Mouse (Mus musculus) lung, adult 2 months (tissue): ENCODE measurements around the gene Erich3. TPM values are rescaled to one million over a fixed set of nuclear protein-coding genes. Genes with fewer than 3 reads are reported as not detected.

Source experiments
- DNase-seq: peaks from one replicate; pipeline ENCODE4 v3.0.0; 2022
- H3K4me1 ChIP-seq: fragments of 200-500 bp; 2 replicates; pipeline ENCODE4 v1.6.1; 2011; ENCODE audit warnings: low read length; ENCODE audit not compliant: control insufficient read depth, insufficient read depth
- H3K4me3 ChIP-seq: fragments of 200-500 bp; replicated peaks from 2 replicates; pipeline ENCODE3; 2011; ENCODE audit warnings: low read depth, mild to moderate bottlenecking, control low read depth, low read length; ENCODE audit errors: extremely low read depth
- CTCF ChIP-seq: fragments of 200-500 bp; IDR thresholded peaks from 2 replicates; pipeline ENCODE4 v1.5.1; 2011; ENCODE audit warnings: mild to moderate bottlenecking, low read length, control low read depth; ENCODE audit not compliant: insufficient read depth
- POLR2A ChIP-seq: fragments of 200-500 bp; IDR thresholded peaks from 2 replicates; pipeline ENCODE4 v1.6.1; 2011; ENCODE audit warnings: low read depth, mild to moderate bottlenecking, control low read depth, low read length, borderline replicate concordance; ENCODE audit errors: extremely low read depth
- WGBS: fragments of 180-500 bp; shearing (Covaris S2); methylation state at CpG from one replicate; pipeline ENCODE4 v1.1.7; 2018; 5-methylcytosine and 5-hydroxymethylcytosine counted together
- polyA plus RNA-seq: library from polyadenylated mRNA; depleted of rRNA; stranded (reverse); fragments of >200 nt; gene quantifications from 2 replicates; pipeline ENCODE4 v1.2.3, GENCODE M21; 2012

Erich3 gene
- polyA plus RNA-seq, 1 experiment, result 2.6 TPM

DNA sequence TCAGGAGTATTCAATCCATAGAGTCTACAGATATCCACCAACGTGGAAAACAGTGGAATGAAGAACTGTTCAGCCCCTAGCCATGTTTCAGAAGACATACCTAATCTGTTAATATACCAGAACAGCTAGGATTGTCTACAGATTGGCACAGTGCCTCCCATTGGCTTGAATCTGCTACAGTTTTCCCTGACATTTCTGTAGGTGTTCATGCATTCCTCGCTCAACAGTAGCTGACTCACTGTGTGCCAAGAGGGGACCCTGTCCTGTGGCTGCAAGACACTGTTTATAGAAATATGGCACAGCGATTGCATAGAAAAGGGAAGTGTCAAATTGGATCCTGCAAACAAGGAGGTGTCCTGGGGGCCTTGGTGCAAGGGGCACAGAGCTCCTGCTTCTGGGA is 36.6 kb downstream of the Erich3 start:
- Histone ChIP-seq H3K4me3 (no peak overlapping the region), H3K4me1 (no peaks in the 10 kb centered on the region; the same call in 1 of the 2 replicates)
- DNase-seq, result no peak
- TF ChIP-seq CTCF (no peak), POLR2A (no peak)
- WGBS, result 59% methylated on average over 3 of the region's 3 CpGs

DNA sequence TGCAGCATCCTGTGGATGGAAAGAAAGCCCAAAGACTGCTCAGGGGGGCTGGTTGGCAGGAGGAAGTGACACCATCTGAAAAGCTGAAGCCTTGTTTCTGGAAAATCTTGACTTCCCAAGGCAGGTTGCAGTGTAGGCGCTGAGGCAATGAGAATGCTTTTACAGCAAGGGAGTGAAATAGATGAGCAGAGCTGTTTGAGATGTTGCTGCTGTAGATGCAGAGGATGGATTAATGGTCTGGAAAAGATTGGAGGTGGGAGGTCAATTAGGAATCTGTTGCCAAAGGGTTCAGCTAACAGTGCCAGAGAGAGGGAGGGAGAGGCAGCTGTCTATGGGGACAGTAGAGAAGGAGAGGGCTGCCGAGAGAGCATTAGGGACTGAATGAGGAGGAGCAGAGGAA is 37.1 kb downstream of the Erich3 start:
- Histone ChIP-seq H3K4me1 (no peaks in the 10 kb centered on the region), H3K4me3 (no peak overlapping the region)
- no peak for DNase-seq
- no peak for TF ChIP-seq POLR2A
- TF ChIP-seq CTCF, result no peak
- WGBS, result 58% methylated on average over 2 of the region's 2 CpGs

DNA sequence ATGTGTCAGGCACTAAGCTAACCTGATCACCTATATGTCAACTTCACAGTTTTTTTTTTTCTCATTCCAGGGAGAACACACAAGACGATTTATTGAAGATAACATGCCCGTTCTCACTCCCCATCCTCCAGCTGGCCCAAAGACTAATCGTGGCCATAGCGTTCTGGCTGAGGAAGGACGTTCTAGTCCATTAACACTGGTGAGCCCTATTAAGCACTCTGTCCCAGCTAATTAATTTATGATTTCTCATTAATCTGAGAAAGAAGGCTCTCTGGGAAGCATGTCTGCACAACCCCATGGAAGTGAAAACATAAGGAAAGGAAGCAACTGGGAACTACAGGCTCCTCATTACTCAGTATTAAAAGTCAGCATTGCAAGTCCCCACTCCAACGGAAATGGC is 41.1 kb downstream of the Erich3 start:
- DNase-seq, result no peak
- no peaks in the 10 kb centered on the region for H3K4me1 ChIP-seq
- TF ChIP-seq CTCF, result no peak
- TF ChIP-seq POLR2A, result no peak
- no peak overlapping the region for H3K4me3 ChIP-seq
- 63% methylated on average over 6 of the region's 6 CpGs for WGBS

DNA sequence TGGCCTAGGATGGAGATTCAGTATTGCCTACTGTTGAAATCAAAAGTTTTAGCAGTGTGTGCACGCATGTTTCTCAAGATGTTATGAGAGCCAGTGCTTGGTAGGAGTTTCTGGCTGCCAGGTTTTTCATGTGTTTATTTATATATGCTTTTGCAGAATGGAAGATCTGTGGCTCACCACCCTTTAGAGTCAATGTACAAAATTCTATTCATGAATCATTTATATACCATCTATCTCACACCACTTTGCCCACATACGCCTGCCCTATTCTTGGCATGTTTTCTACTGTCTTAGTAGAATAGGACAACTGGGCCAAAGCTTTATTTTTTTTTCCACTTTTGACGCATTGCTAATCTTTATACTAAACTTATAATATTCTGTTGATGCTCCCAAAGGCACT is 44.5 kb downstream of the Erich3 start:
- TF ChIP-seq CTCF (no peak), POLR2A (no peak)
- no peak overlapping the region for H3K4me3 ChIP-seq
- 83% methylated on average over 3 of the region's 3 CpGs for WGBS
- DNase-seq, result no peak
- no peaks in the 10 kb centered on the region for H3K4me1 ChIP-seq

DNA sequence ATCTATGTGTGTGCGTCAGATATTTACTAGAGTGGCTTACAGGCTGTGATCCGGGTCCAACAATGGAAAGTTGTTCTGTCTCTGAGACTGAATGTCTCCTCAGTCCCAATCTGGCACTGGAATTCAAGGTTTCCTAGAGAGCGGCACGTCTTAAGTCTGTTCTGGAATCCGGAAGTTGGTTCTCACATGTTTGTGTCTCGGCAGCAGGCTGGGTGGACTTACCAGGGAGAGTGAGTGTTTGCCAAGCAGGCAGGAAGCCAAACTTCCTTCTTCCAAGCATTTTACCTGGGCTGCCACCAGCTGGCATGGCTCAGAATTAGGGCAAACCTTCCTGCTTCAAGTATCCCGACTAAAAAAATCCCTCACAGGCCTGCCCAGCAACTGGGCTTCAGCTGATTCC is 59.5 kb downstream of the Erich3 start:
- WGBS, result 24% methylated on average over 7 of the region's 7 CpGs
- no peak for TF ChIP-seq CTCF
- no peak for TF ChIP-seq POLR2A
- H3K4me3 ChIP-seq, result no peak overlapping the region
- H3K4me1 ChIP-seq, result peaks cover 2% of the 10 kb centered on the region; the same call in 1 of the 2 replicates
- peak; percentile 72 for DNase-seq

DNA sequence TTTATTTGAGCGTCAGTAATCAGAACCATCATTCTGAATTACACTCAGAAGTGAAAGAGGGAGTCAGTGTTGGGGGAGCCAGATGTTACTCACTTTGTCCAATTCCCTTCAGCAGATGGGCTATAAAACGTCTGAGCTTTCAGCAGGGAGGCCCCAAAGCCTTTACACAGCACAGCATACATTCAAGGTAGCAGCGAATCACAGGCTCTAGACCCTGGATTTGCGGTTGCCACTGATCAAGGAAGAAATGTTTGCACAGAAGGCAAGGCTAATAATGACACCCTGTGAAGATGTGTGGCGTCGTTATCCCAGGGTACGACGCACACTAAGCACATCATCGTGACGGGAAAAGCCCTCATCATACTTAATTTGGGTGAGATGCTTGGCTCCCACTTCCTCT is 67.8 kb downstream of the Erich3 start:
- Histone ChIP-seq H3K4me1 (no peaks in the 10 kb centered on the region), H3K4me3 (no peak overlapping the region)
- no peak for DNase-seq
- TF ChIP-seq CTCF, result no peak
- no peak for TF ChIP-seq POLR2A
- WGBS, result 87% methylated on average over 10 of the region's 10 CpGs

DNA sequence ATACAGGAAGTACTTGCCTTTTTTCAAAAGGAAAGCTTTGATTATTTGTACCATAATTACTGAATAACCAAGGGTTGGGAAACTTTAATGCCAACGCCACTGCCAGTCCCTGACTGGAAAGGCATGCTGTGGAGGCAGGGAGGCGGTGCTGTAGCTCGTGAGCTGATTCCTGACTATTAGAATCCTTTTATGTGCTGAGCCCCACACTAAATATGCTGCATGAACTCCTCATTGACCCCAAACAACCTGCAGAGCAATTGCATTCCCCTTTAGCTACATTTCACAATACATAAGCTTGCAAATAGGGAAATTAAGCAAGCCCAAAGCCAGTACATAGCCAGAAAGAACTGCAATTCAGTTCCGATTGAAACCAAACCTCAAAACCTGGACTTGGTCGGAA is 77.8 kb downstream of the Erich3 start:
- no peak for TF ChIP-seq CTCF
- no peak for TF ChIP-seq POLR2A

DNA sequence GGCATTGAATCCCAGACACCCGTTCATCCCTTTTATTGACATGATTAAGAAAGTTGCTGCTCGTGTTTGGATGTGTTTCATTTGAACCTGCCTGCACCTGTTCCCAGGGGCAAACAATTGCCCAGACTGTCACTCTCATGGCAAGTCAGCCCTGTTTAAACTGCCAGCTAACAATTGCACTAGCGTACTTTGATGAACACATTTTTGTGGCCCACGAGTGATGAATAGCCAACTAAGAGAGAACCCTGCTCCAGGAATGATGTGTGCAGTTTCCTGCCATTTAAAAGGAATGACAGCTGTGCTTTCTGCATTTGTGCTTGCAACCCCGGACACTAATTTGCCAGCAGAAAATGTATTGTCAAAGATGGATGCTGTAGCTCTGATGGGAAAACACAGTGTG is 79.3 kb downstream of the Erich3 start:
- Histone ChIP-seq H3K4me1 (no peaks in the 10 kb centered on the region), H3K4me3 (no peak overlapping the region)
- no peak for TF ChIP-seq POLR2A
- no peak for TF ChIP-seq CTCF
- DNase-seq, result no peak
- 64% methylated on average over 5 of the region's 5 CpGs for WGBS

More for the DNA sequence above, 77.8 kb downstream of the Erich3 start:
- Histone ChIP-seq H3K4me1 (no peaks in the 10 kb centered on the region), H3K4me3 (no peak overlapping the region)
- DNase-seq, result no peak
- 65% methylated on average over 5 of the region's 5 CpGs for WGBS

DNA sequence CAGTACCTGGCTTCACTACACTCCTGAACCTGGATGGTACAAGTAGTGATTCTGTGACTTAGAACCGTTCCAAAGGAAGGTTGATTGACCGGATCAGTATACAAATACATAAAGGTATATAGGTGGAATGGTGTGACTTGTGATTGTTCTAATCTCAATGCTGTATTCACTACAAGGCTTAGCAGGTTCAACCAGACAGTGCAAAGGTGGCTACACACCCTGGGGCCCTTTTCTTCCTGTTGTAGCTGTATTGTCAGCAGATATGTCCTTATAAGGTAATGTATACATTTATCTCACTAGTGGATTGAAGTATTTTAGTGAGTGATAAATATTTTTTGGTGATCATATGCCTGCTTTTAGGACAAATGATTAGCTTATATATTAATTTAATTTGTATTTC is 80.7 kb downstream of the Erich3 start:
- H3K4me3 ChIP-seq, result no peak overlapping the region
- TF ChIP-seq POLR2A, result no peak
- TF ChIP-seq CTCF, result no peak
- H3K4me1 ChIP-seq, result no peaks in the 10 kb centered on the region
- DNase-seq, result no peak
- 91% methylated on average over 2 of the region's 2 CpGs for WGBS

DNA sequence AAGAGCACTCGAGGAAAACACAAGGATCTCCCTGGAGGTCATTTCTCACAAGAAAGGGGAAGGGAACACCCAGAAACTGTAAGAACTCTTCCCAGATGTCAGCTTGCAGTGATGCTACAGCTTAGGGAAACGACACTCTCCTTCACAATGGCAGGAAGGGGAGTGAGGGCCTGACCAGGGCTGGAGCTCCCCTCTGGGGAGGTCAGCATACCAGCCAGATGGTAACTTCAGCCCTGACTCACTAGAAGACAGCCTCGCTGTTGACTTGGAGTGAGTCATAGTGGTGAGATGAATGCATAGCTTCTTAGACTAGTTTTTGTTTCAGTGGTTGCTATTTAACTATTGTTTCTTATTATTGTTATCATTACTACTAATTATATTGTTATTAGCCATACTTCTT is 90.8 kb downstream of the Erich3 start:
- TF ChIP-seq CTCF, result no peak
- TF ChIP-seq POLR2A, result no peak
- no peak for DNase-seq
- WGBS, result 25% methylated on average over 3 of the region's 3 CpGs
- no peaks in the 10 kb centered on the region for H3K4me1 ChIP-seq
- no peak overlapping the region for H3K4me3 ChIP-seq
